Mouse (Mus musculus) kidney, postnatal 10 days (tissue): ENCODE results near the gene Wdr47.
A peak's percentile ranks its signal among the peaks of the same experiment; 100 is the strongest.
"Not testable (repeated sequence)": the region's sequence is repeated elsewhere in the genome, so short reads cannot be mapped to it uniquely, and the experiment has no call there.

Experiments
- DNase-seq: peaks from one replicate; pipeline ENCODE4 v3.0.0; 2021; ENCODE audit warnings: mixed read lengths

Gene Wdr47

DNA sequence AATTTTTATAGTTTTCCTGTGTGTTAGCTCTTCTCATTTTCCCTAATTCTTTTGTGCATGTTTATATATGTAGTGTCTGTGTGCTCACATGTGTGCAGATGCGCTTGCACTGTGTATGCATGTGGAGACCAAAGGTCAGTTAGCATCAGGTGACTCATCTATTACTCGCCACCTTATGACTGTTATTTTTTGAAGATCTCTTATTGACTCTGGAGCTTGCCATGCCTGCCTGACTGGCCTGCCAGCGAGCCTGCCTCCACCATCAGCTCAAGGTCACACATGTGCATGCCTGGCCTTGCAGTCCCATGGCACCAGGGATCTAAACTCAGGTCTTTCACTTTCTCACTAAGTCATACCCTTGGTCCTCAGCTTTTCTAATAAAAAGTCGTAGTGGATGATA, 49.9 kb downstream of the Wdr47 start:
- DNase-seq, result no peak

DNA sequence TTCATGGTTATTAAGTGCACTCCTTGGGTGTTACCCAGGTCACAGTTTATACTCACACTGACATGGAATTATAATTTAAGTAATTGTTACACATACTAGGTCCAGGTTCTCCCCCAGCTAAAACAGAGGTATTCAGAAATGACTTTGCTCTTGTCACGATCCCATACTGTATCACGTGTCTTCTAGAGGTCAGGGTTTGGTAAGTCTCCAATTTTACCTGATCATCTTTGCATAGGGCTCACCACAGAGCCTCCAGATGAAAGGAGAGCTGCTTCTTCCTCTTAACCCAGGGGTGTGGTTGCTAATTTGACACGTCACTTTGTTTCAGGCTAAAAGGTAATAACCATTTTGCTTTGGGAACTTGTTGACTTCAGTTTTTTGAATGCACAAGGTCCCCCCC, 53.8 kb downstream of the Wdr47 start:
- DNase-seq, result no peak

DNA sequence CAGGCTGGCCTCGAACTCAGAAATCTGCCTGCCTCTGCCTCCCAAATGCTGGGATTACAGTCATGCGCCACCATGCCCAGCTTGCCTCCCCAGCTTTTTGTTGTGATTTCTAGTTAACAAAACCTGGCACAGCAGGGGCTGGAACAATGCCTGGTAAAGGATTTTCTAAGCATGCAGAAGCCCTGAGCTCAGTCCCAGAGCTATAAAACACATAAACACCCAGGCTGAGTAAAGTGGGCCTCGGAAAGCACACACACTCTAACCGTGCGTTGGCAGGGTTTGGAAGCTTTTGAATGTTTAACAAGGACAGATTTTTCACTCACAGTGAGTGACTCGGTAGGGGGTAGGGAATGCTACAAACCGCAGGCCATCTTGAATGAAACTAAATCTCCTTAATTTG, 55.0 kb downstream of the Wdr47 start:
- no peak for DNase-seq

DNA sequence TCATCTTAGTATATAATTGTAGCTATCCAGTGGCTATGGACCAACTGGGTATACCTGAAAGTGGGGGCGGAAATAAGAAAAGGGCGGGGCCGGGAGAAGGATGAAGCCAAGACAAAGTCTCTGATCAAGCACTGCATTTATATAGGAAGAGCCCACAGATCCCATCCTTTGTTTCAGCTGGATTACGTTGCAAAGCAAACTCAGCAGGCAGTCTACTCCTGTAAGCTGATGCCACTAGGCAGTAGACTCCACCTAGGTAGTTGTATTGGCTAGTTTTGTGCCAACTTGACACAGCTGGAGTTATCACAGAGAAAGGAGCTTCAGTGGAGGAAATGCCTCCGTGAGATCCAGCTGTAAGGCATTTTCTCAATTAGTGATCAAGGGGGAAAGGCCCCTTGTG, 56.6 kb downstream of the Wdr47 start:
- DNase-seq, result not testable (repeated sequence)

DNA sequence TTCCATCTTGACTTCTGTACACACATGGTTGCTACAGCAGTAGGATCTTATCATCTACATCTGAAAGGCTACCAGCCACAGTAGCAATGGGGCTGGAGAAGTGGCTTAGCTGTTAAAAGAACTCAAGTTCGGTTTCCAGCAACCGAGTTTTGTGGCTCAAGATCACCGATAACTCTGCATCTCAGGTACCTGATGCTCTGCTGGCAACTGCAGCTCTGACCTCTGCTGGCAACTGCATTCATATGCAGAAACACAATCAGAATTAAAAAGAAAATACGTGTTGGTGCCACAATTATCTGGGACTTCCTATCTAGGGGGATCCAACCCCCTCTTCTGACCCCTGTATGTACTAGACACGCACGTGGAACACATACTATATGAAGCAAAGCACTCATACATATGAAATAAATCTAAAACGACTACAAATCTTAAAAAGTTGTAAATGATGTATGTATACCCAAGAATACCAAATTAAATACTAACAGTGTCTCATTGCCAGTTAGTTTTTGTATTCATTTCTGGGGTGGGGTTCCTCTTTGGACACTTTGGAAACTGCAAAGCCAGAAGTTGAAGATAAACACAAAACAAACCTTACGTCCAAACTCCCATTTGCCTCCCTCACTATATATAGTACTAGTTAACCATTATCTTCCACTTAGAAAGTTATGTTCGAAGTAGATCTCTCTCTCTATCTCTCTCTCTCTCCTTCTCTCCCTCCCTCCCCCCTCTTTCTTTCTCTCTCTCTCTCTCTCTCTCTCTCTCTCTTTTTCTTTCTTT, 62.0 kb downstream of the Wdr47 start:
- no peak for DNase-seq

DNA sequence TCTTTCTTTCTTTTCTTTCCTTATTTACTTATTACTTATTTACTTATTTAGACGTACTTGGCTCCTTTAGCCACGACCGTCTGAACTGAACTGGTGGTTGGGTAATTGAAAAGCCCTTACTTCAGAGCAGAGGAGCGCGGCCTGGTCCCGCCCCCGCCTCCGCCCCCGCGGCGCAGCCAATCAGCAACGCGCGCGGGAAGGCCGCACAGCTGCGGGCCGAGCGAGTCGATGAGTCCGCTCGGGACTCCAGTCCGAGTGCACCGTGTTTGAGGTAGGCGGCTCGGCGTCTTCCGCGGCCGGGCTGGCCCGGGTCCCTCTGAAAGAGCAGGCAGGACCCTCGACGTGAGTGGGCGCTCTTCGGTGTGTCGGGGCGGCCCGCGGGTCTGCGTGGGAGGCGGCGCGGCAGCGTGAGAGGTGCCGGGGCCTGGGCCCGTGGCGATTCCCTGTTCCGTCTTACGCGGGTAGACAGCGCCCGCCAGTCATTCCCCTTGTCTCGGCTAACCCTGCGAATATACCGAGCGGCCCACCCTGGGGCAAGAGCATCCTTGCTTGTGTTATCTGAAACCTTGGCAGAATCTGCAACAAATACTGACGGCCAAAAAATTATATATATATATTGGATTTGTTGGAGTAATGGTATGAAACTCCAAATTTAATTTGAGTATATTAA, 62.8 kb downstream of the Wdr47 start, which contains the start of gene Clcc1:
Gene Clcc1, plus strand, starts transcription at position 204 of the 670 bp plus-strand sequence.
- DNase-seq, result peak; percentile 97

DNA sequence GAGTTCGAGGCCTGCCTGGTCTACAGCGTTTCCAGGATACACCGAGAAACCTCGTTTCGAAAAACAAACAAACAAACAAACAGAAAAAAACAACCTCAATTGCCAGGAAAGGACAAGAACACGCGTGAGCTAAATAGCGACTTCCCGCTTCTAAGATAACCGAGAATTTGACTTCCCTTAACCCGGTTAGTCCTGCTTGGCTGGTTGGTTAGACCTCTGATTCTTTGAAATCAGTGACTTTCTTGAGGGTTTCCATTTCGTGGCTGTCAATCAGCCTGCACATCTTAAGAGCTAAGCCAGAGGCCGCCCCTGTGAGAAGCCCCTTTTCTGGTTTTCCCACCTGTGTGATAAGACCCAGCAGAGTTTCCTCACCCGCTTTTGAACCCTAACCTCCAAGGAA, 63.5 kb downstream of the Wdr47 start:
- DNase-seq, result no peak

DNA sequence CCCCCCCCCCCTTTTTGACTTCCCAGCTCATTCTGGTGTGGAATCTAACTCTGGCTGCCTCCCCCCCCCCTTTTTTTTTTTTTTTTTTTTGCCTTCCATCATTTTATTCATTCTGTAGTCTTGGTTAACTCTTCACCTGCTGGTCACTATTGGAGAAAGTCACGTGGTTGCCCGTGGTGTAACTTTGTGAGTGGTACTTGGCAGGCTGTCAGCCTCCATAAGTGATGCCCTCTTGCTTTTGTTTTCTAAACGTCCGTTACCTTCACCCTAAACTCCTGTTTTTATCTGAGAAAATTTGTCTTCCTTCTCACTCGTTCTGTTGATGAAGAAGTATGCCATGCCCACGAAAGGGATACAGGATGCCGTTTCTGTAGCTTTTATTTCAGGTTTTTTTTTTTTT, 64.4 kb downstream of the Wdr47 start:
- DNase-seq, result no peak

DNA sequence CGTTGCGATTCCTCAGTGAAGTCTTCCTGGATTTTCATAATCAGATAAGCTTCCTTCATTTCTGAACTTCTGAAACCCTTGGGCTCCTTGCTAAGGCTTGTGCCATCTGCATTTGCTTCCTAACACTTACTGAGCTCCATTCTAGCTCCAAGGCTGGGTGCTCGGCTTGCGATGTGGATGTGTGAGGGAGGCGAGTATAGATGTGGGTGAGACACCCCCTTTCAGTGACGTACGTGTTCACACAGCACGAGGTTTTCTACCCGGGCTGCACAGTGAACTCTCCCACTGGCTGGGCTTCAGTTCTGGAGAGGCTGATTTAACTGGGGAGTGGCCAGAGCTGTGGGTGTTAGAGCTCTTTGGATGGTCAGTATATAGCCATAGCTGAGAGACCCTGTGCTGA, 67.5 kb downstream of the Wdr47 start:
- no peak for DNase-seq

DNA sequence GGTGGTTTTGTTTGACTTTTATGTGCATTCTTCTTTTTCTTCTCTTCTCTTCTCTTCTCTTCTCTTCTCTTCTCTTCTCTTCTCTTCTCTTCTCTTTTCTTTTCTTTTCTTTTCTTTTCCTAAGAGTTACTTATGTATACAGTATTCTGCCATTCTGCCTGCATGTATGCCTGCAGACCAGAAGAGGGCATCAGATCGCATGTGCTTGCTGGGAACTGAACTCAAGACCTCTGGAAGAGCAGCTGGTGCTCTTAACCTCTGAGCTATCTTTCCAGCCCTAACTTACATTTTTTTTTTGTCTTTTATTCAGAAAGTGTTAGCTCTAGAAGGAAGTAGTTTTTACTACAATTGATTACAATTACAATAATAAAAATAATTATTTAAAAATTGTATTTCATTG, 69.9 kb downstream of the Wdr47 start:
- no peak for DNase-seq

DNA sequence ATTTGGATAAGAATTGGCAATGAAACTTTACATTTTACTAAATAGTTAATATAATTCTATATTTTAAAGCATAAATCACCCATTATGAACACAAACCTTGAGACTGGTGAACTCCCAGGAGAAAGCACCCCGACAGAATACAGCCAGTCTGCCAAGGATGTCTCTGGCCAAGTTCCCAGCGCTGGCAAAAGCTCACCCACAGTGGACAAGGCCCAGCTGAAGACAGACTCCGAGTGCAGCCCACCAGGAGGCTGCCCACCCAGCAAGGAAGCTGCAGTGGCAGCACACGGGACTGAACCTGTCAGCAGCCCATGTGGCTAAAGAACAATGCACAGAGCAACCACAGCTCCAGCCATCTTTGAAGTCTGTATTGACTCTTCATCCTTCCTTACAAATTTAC, 85.5 kb downstream of the Wdr47 start:
- no peak for DNase-seq

DNA sequence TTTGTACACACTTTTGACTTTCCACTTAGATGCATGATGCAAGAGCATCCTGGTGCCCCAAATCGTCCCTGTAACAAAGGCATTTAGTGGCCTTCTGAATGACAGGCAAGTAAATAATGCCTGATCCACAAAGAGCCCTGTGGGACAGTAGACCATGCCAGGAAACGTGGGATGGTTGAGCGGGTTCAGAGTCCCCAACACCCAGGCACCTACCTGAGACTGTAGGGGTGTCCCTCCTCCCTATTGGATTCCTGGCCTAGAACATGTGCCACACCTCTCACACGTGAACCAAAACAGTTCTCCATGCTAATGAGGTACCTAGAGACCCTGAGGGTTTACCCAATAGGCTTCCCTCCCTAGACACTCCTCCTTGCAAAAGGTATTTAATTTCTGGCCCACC, 89.9 kb downstream of the Wdr47 start:
- no peak for DNase-seq

DNA sequence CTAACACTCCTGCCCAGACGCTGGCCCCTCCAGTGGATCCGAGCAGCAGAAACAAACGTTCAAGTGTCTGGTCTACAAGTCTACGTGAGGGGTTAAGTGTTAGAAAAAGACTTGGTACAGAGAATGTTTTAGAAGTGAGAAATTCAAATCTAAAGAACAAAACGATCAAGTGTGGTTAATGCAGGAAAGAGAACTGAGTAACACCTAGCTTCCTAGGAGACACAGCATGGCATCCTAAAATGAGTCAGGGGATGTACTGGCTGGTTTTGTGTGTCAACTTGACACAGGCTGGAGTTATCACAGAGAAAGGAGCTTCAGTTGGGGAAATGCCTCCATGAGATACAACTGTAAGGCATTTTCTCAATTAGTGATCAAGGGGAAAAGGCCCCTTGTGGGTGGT, 92.5 kb downstream of the Wdr47 start:
- DNase-seq, result not testable (repeated sequence)

DNA sequence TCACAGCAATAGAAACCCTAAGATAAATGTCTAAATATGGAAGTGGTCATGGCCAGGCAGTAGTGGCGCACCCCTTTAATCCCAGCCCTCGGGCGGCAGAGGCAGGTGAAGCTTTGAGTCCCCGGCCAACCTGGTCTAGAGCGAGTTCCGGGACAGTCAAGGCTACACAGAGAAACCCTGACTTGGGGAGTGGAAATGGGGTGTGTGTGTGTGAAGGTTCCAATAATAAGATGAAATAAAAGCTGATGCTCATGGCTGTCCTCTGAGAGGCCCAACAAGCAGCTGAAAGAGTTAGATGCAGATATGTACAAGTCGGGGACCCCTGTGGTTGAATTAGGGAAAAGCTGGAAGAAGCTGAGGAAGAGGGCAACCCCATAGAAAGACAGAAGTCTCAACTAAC, 94.6 kb downstream of the Wdr47 start:
- DNase-seq, result no peak

DNA sequence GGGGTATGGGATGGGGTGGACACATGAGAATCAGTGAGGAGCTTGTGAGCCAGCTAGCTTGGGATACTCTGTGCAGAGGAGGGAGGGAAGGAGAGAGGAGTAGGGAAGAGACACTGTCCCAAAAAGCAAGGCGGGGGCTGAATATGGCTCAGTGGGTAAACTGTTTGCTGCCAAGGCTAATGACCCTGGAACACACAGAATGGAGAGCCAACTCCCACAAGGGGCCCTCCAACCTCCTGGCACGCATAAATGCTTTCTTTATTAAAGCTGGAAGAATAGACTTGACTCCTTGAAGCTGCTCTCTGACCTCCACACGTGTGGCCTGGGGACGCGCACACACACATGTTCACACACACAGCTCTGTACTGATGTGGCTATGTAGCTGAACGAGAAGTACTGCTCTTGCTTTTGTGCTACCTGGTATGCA, 97.9 kb downstream of the Wdr47 start:
- no peak for DNase-seq

DNA sequence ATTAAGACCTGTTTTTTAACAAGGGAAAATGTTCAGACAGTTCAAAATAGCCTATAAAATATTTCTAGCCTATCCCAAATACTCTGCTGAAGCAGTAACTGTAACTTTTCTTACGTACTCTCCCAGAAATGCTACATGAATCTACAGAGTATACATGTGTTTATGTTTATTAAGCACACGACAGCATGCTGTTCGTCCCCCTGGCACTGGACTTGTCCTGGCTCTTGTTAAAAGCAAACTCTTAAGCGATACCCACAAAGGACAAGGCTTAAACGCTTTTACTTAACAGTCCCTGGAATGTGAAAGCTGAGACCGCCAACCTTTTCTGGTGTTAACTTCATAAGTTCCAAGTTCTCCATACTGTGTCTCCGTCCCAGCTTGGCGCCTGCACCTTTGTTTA, 98.4 kb downstream of the Wdr47 start:
- no peak for DNase-seq

DNA sequence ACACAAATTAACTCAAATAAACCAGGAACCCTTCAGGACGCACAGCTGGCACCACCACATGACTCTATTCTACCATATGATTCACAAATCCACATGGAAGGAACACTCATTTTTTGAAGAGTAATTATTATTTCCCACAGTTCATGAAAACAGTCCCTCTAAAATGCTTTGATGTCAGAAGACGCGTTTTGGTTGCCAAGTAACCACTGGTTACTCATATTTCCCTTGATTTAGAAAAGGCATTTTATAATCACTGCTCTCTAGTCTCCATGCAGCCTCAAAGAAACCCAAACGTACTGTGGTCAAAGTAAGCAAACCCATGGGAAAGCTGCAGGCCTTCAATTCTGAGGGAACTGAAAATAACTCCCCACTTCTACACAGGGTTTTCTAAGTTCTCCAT, 98.9 kb downstream of the Wdr47 start:
- no peak for DNase-seq

DNA sequence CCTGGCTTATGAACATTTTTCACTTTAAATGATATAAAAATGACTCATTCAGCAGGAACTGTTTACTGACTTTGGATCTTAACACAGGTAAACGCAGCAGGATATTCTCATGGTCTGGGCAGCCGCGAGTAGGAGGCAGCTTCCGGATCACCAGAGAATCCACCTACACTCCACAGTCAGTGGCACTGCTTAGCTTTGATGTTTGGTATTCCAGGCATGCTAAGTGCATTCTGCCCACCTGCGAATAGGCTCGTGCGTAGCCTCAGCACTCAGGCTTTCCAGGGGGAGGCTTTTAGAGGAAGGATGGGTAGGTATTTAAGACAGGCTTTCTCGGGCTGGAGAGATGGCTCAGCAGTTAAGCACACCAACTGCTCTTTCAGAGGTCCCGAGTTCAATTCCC, 103.2 kb downstream of the Wdr47 start:
- no peak for DNase-seq
